Mouse (Mus musculus) adrenal gland, adult 2 months (tissue): ENCODE data around the gene Ralgapa2. TPM values are rescaled to one million over a fixed set of nuclear protein-coding genes. Genes with fewer than 3 reads are reported as not detected.

Experiments used
- DNase-seq: peaks from one replicate; pipeline ENCODE4 v3.0.0; 2021
- polyA plus RNA-seq: library from polyadenylated mRNA; depleted of rRNA; stranded (reverse); fragments of >200 nt; gene quantifications from 2 replicates; pipeline ENCODE4 v1.2.3, GENCODE M21; 2012
- total RNA-seq, 2 experiments: library from RNA; stranded (reverse); gene quantifications; 2 replicates each; pipeline ENCODE4 v1.2.3; 2021

Gene Ralgapa2
- total and polyA plus RNA-seq, 3 experiments: 12.9 to 28.4 (median 22.1) TPM

DNA sequence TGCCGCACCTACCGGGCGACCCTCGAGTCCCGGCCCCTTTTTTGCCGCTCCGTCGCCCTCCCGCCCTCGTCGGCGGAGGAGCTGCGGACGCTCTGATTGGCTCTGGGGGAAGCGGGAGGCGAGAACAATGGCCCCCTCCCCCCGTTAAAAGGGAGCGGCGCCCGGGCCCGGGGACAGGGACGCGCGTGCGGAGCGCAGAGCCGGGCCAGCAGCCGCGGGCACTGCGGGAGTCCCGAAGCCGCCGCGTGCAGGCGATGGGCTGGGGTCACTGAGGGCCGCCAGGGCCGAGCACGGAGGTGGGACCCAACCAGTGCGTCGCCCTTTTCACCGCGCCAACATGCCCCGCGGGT is 290.2 kb downstream of the Ralgapa2 start:
- peak; percentile 53 for DNase-seq

GRCm38 (mm10) chr2:146221076-146221928 is 290.8 kb downstream of the Ralgapa2 start, which contains the start of gene Insm1:
TSS of gene Insm1 (plus strand) at chr2:146221921.
- peak; percentile 59 for DNase-seq

GRCm38 (mm10) chr2:146220591-146221075 is 291.5 kb downstream of the Ralgapa2 start:
- no peak for DNase-seq

GRCm38 (mm10) chr2:146219791-146220190 is 292.4 kb downstream of the Ralgapa2 start:
- DNase-seq: no peak

GRCm38 (mm10) chr2:146218881-146219535 is 293.1 kb downstream of the Ralgapa2 start:
- DNase-seq: no peak

- DNase-seq: no peak
Observed at GRCm38 (mm10) chr2:146218161-146218691, 293.9 kb downstream of the Ralgapa2 start.

- DNase-seq: no peak
Observed at GRCm38 (mm10) chr2:146217227-146217980, 294.7 kb downstream of the Ralgapa2 start.

DNA sequence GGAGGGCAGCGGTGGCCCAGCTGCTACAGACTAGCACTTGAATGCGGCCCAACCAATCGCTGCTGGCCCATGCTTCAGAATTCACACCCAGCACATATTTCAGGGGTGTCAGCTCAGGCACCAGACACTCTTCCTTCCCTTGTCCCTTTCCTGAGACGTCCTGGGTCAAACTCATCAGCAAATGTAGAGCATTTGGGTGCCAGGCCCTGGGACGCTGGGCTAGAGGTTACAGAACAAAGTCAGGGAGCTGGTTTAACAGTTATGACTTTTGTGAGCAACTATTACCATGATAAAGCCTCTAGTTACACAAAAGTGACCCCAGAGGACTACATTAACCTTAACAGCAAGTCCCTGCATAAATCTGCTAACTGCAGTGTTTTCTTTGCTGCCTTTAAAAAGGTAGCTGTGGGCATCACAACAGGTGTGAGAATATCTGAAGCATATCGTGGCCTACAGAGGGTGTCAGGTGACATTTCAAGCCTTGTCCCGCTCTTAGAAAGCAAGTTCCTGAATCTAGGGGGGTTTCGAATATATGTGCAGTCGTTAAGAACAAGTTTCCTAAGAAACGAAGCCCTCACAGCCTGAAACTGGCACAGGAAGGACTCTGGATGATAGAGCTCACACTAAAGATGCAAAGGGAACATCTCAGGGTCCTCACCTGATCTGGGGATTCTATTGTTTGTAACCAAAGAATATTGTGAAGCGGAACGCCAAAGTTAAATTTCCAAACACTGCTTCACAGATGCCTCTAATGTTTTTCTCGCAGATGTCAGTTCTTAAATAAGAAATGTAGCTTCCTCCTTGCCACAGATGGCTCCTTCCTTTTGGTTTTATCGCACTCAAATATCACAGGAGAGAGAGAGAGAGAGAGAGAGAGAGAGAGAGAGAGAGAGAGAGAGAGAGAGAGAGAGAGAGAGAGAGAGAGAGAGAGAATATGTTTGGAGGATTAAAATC is 295.8 kb downstream of the Ralgapa2 start:
- no peak for DNase-seq

DNA sequence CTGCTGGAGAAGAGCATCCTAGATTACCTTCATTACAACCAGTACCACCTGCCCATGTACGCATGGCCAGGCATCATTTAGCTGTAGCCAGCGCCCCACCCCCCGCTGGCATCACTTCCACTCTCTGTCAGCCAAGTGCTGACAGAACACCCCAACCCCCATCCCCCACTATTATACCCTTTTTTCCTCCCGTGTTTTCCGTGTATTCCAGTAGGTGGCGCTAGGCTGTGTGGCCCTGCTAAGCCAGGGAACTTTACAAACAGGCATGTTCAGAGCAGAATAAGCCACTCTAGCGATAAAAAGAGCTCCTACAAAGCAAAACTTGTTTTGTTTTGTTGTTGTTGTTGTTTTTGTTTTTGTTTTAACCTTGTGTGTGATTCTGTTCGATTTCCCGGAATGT is 297.4 kb downstream of the Ralgapa2 start:
- peak; percentile 49 for DNase-seq

DNA sequence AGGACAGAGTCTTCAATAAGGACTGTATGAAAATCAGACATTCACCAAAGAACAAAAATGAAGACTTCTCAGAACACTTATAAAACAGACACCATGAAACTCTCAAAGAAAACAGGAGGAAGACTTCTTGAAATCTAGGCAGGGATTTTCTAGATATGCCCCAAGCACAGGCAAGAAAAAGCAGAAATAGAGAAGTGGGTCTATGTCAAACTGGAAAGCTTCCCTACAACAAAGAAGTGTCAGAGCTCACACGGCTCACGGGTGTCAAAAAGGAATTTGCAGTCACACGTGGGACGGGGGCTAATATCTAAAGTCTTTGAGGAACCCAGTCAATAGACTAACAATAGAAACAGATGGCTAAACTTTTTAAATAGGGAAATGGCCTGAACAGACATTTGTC is 301.2 kb downstream of the Ralgapa2 start:
- DNase-seq: no peak

GRCm38 (mm10) chr2:146197947-146198346 is 314.2 kb downstream of the Ralgapa2 start:
- no peak for DNase-seq

DNA sequence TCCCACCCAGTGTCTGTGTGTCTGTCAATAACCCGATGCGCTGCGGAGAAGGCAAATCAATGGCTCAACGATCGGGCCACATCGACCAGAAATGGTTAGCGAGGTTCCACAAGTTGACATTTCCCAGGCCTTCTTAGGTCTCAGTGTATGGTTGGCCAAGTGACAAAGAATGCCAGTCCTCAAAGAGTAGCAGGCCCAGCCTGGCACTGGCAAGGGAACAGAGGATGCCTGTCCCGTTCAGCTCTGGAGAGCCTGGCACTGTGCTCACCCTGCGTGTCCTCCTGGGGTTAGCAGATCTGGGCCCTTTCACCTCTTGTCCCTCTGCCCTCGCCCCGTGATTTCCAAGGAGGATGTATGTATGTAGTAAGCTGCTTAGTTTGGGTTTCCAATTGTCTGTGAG is 316.0 kb downstream of the Ralgapa2 start:
- no peak for DNase-seq
